9 mouse cellular contexts compared by ENCODE assay signal in the genomic region with DNA sequence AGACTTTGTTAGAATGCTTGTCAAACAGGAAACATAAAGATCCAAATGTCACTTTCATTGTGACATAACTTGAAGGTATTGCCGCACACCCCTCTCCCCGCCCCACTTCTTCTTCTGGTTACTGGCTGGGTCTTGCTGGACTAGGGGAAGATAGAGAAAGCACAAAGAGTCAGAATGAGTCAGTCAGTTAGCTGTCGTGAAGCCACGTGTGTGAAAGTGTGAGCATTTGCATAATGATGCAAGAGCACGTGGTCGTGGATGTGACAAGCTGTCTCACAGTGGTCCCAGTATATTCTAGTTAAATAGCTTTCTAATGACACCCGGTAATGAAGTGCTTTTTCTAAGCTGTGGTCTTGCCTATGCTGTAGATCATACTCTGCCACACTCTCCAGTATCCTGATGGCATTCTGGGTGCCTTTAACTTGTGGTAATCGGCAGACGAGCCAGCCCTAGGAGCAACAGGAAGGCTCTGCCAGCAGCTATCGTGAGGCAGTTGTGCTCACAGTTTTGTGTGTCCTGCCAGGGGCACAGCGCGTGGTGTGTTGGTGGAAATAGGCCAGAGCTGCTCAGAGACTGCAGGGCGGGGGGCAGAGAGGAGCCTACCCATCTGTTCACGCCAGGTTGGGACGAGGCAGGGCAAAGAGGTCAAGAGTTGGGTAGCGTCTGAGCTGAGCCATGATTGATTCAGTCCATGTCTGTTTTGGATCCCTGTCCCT. TPM values are rescaled to one million over a fixed set of nuclear protein-coding genes. Genes with fewer than 3 reads are reported as not detected.
A peak's percentile ranks its signal among the peaks of the same experiment; 100 is the strongest.
DNase-seq lines count a peak whose midpoint lies in the region; ATAC-seq and TF ChIP-seq lines count a peak whose summit lies in the region.
"Had no signal": no experiment of that assay in that cellular context is flagged by ENCODE, and none has a peak within 500 bp of the region (broad histone marks: within the 10 kb centered on the region; RNA-seq: fewer than 3 reads in every experiment).

No protein-coding gene starts in this region.

- TF ChIP-seq CTCF in C2C12 (IDR thresholded peaks at IDR 0.05; ENCODE audit: control insufficient read depth, insufficient read depth, insufficient read length), result no peak
- TF ChIP-seq CTCF in brain, embryonic 14.5 days (IDR thresholded peaks at IDR 0.05; ENCODE audit: borderline replicate concordance, extremely low read depth, insufficient read depth, insufficient read length), result no peak
- TF ChIP-seq CTCF in cerebellum, adult 2 months (IDR thresholded peaks at IDR 0.05; ENCODE audit: borderline replicate concordance, insufficient read depth, low read depth, low read length), result no peak

- 31% methylated on average over 16 of the region's 16 CpGs for WGBS in cerebellum, adult 2 months

- peaks cover 84% of the 10 kb centered on the region for H3K79me2 ChIP-seq in C2C12 (ENCODE audit: control insufficient read depth, insufficient read depth)

- peaks cover 33% of the 10 kb centered on the region for H3K79me3 ChIP-seq in C2C12 (ENCODE audit: low read depth)

- no peak overlapping the region for H3K4me3 ChIP-seq in C2C12 (ENCODE audit: insufficient read depth, poor library complexity, severe bottlenecking)
- H3K4me3 ChIP-seq in cerebellum, adult 2 months (replicated peaks; ENCODE audit: insufficient read depth, low read depth, low read length), result no peak overlapping the region
- H3K4me3 ChIP-seq: heart, embryonic 15.5 days had no signal

- H3K27ac ChIP-seq in cerebellum, adult 2 months (ENCODE audit: insufficient read depth, low read length), result no peak overlapping the region
- H3K27ac ChIP-seq: heart, embryonic 15.5 days had no signal

- H3K27me3 ChIP-seq in C2C12 (ENCODE audit: control insufficient read depth, insufficient read depth, insufficient read length), result no peaks in the 10 kb centered on the region
- no peaks in the 10 kb centered on the region for H3K27me3 ChIP-seq in cerebellum, adult 2 months (ENCODE audit: control insufficient read depth, insufficient read depth, low read length)
- H3K27me3 ChIP-seq: heart, embryonic 15.5 days had no signal

- ATAC-seq in erythroid progenitor cell, adult 5-6 weeks (replicated peaks; ENCODE audit: low FRiP score, poor library complexity, severe bottlenecking), result no peak

- peak; percentile 53 to 54 for DNase-seq in heart, adult 9 months (ENCODE audit: low spot score in 2 of 2)
- DNase-seq in heart, postnatal 4 days, result no peak
- peak; percentile 57 for DNase-seq in brain, embryonic 14.5 days (ENCODE audit: low read depth)
- DNase-seq in lung, postnatal 36 days, result peak; percentile 65
- DNase-seq in cerebellum, adult 2 months, result no peak
- DNase-seq in thymus, postnatal 0 days (ENCODE audit: low spot score), result no peak

- H3K36me3 ChIP-seq in C2C12 (ENCODE audit: control insufficient read depth, insufficient read depth), result peaks cover 25% of the 10 kb centered on the region
- H3K36me3 ChIP-seq: heart, embryonic 15.5 days had no signal

- H3K4me1 ChIP-seq in cerebellum, adult 2 months (ENCODE audit: control insufficient read depth, insufficient read depth, low read length), result no peaks in the 10 kb centered on the region; the same call in 1 of the 2 replicates

- no peak for TF ChIP-seq POLR2A in brain, embryonic 14.5 days (IDR thresholded peaks at IDR 0.05; ENCODE audit: borderline replicate concordance, extremely low read depth, insufficient read depth, insufficient read length, poor library complexity, severe bottlenecking)
- TF ChIP-seq POLR2A in cerebellum, adult 2 months (IDR thresholded peaks at IDR 0.05; ENCODE audit: borderline replicate concordance, insufficient read depth, low read length), result no peak

- H3ac ChIP-seq in C2C12 (ENCODE audit: control insufficient read depth, insufficient read length, low read depth), result no peak overlapping the region

TF ChIP-seq in C2C12, 6 proteins besides CTCF, POLR2A, EP300 and RAD21:
- TF ChIP-seq CEBPB (IDR thresholded peaks at IDR 0.05; ENCODE audit: low read depth), result peak; percentile 67
- peak; percentile 80 for TF ChIP-seq MAX (IDR thresholded peaks at IDR 0.05)
- no peak for TF ChIP-seq FOSL1 (IDR thresholded peaks at IDR 0.05; ENCODE audit: insufficient read depth, low read length, poor library complexity, severe bottlenecking)
- no peak for TF ChIP-seq MYOG (IDR thresholded peaks at IDR 0.05; ENCODE audit: control insufficient read depth, extremely low read depth, insufficient read length)
- TF ChIP-seq USF1 (IDR thresholded peaks at IDR 0.05; ENCODE audit: low read depth), result peak; percentile 52
TF ChIP-seq in C2C12: peak in this region for 3.

RNA-seq across cellular contexts. Expression of gene Lhfpl2, which starts 40.9 kb away (rescaled TPM):
- total RNA-seq in heart, postnatal 4 days (2021), result 10 to 100 TPM; 33.9 to 42.2 TPM
- polyA plus RNA-seq in C2C12 (2012; fragmentation: generic; extraction: Trizol), result 15.5 TPM
- polyA plus RNA-seq in brain, embryonic 14.5 days (2012; rRNA removed), result 14.9 and 19.3 TPM in 2 replicates
- 3.6 and 6.7 TPM in 2 replicates for total RNA-seq in erythroid progenitor cell, adult 5-6 weeks (2015; ENCODE audit: low replicate concordance)
- total RNA-seq in erythroid progenitor cell, adult 5-6 weeks (2017; ENCODE audit: low replicate concordance), result 2.6 and 7.8 TPM in 2 replicates
- 22.5 and 25.6 TPM in 2 replicates for polyA plus RNA-seq in cerebellum, adult 2 months (2012; rRNA removed)
- 5.2 and 5.8 TPM in 2 replicates for polyA plus RNA-seq in thymus, postnatal 0 days (2015; fragmentation: Nextera tagmentation; extraction: Ambion mirVana)

Comparison
In these comparisons a context has a peak if more than half of its experiments do, and no peak if none do; other contexts are left out.
1. DNase-seq: peak in heart, adult 9 months (2 of 2), brain, embryonic 14.5 days (single experiment) and lung, postnatal 36 days (single experiment); none in heart, postnatal 4 days (single experiment), cerebellum, adult 2 months (0 of 2) and thymus, postnatal 0 days (single experiment).